Mouse (Mus musculus) brain, embryonic 14.5 days (tissue): ENCODE measurements around the gene Ibtk. TPM values are rescaled to one million over a fixed set of nuclear protein-coding genes. Genes with fewer than 3 reads are reported as not detected.

Experiments
- DNase-seq: peaks from one replicate; pipeline ENCODE4 v3.0.0-alpha.2; 2011; ENCODE audit warnings: low read depth
- CTCF ChIP-seq: fragments of 200-500 bp; IDR thresholded peaks from 2 replicates; pipeline ENCODE4 v1.5.1; 2012; ENCODE audit warnings: inconsistent platforms, mild to moderate bottlenecking, moderate library complexity, borderline replicate concordance; ENCODE audit not compliant: insufficient read depth, insufficient read length; ENCODE audit errors: extremely low read depth
- POLR2A ChIP-seq: fragments of 200-500 bp; IDR thresholded peaks from 2 replicates; pipeline ENCODE4 v1.6.1; 2012; ENCODE audit warnings: mild to moderate bottlenecking, inconsistent platforms, borderline replicate concordance; ENCODE audit not compliant: poor library complexity, insufficient read depth, insufficient read length, severe bottlenecking; ENCODE audit errors: extremely low read depth
- polyA plus RNA-seq: library from polyadenylated mRNA; depleted of rRNA; stranded (reverse); fragments of >200 nt; gene quantifications from 2 replicates; pipeline ENCODE4 v1.2.3, GENCODE M21; 2012; rRNA removed

Ibtk gene
- polyA plus RNA-seq, 1 experiment = 22.5 TPM

- DNase-seq = no peak
- TF ChIP-seq CTCF (no peak), POLR2A (no peak)
Measured at GRCm38 (mm10) chr9:85638276-85638675, 110.9 kb downstream of the Ibtk start.

Other genes with a start within 250 kb of the Ibtk start
- gene Tpbg, start 93.0 kb upstream of the Ibtk start, polyA plus RNA-seq = 16.9 and 25.0 TPM in 2 replicates